Mouse (Mus musculus): ENCODE data around the gene Nkpd1. TPM values are rescaled to one million over a fixed set of nuclear protein-coding genes. Genes with fewer than 3 reads are reported as not detected.

Gene Nkpd1
- under 1 TPM in 1 of 2 experiments, not detected in 1; 0.38 TPM for total RNA-seq (2023)

GRCm38 (mm10) chr7:19517652-19518365 is at the start of gene Nkpd1:
TSS of gene Nkpd1 (plus strand) at chr7:19517838.

GRCm38 (mm10) chr7:19508150-19508923 is 9.3 kb upstream of the Nkpd1 start, which contains the start of the genes Bloc1s3 and Trappc6a:
TSS of gene Bloc1s3 (minus strand) at chr7:19508367.
TSS of gene Trappc6a (plus strand) at chr7:19508395.

GRCm38 (mm10) chr7:19562643-19563410 is 45.2 kb downstream of the Nkpd1 start, which contains the start of gene Ppp1r37:
TSS of gene Ppp1r37 (minus strand) at chr7:19563076.

Other genes with a start within 250 kb of the Nkpd1 start
- gene Vasp, start 246.0 kb upstream of the Nkpd1 start, total RNA-seq (2023) = 100 to 1,000 TPM; 335 to 340 TPM
- gene Ppm1n, start 237.8 kb upstream of the Nkpd1 start, total RNA-seq (2023) = 1 to 10 TPM in 1 of 2 experiments, under 1 TPM in 1; 0.44 to 1.2 TPM
- gene Rtn2, start 235.2 kb upstream of the Nkpd1 start, total RNA-seq (2023) = not detected
- 100 to 1,000 TPM in 1 of 2 experiments, 10 to 100 TPM in 1; 90.5 to 127 TPM for gene Fosb, start 207.8 kb upstream of the Nkpd1 start, total RNA-seq (2023)
- 10 to 100 TPM; 66.3 to 78.5 TPM for gene Ercc1, start 173.1 kb upstream of the Nkpd1 start, total RNA-seq (2023)
- gene Cd3eap, start 158.4 kb upstream of the Nkpd1 start, total RNA-seq (2023) = 10 to 100 TPM; 13.1 to 14.6 TPM
- 1 to 10 TPM; 1.1 to 1.6 TPM for gene Ppp1r13l, start 158.1 kb upstream of the Nkpd1 start, total RNA-seq (2023)
- gene Ercc2, start 135.8 kb upstream of the Nkpd1 start, total RNA-seq (2023) = 10 to 100 TPM; 75.2 to 85.1 TPM
- gene Klc3, start 113.7 kb upstream of the Nkpd1 start, total RNA-seq (2023) = 1 to 10 TPM; 3.0 to 4.6 TPM
- gene Ckm, start 113.1 kb upstream of the Nkpd1 start, total RNA-seq (2023) = not detected
- 10 to 100 TPM; 25.0 to 29.2 TPM for gene Mark4, start 59.0 kb upstream of the Nkpd1 start, total RNA-seq (2023)
- not detected for gene Exoc3l2, start 54.5 kb upstream of the Nkpd1 start, total RNA-seq (2023)
- 1 to 10 TPM; 4.8 to 5.1 TPM for gene Bloc1s3, start 9.5 kb upstream of the Nkpd1 start, total RNA-seq (2023)
- 10 to 100 TPM; 19.2 to 22.3 TPM for gene Trappc6a, start 9.4 kb upstream of the Nkpd1 start, total RNA-seq (2023)
- 10 to 100 TPM; 54.3 to 60.4 TPM for gene Ppp1r37, start 45.2 kb downstream of the Nkpd1 start, total RNA-seq (2023)
- gene Zfp296, start 59.4 kb downstream of the Nkpd1 start, total RNA-seq (2023) = 1 to 10 TPM; 2.5 TPM
- gene Gemin7, start 59.8 kb downstream of the Nkpd1 start, total RNA-seq (2023) = 10 to 100 TPM; 50.9 to 57.8 TPM
- gene Clasrp, start 86.6 kb downstream of the Nkpd1 start, total RNA-seq (2023) = 10 to 100 TPM; 85.5 to 85.6 TPM
- gene Relb, start 111.6 kb downstream of the Nkpd1 start, total RNA-seq (2023) = 10 to 100 TPM; 50.3 to 55.7 TPM
- 10 to 100 TPM; 80.3 to 82.2 TPM for gene Clptm1, start 147.2 kb downstream of the Nkpd1 start, total RNA-seq (2023)
- not detected for gene Apoc2, start 160.1 kb downstream of the Nkpd1 start, total RNA-seq (2023)
- not detected for gene Gm44805, start 163.6 kb downstream of the Nkpd1 start, total RNA-seq (2023)
- gene Apoc4, start 163.6 kb downstream of the Nkpd1 start, total RNA-seq (2023) = not detected
- gene Apoc1, start 174.8 kb downstream of the Nkpd1 start, total RNA-seq (2023) = 1 to 10 TPM in 1 of 2 experiments, not detected in 1; 1.7 TPM
- 10 to 100 TPM; 28.3 to 31.4 TPM for gene Apoe, start 181.3 kb downstream of the Nkpd1 start, total RNA-seq (2023)
- 10 to 100 TPM; 55.3 to 66.2 TPM for gene Tomm40, start 197.6 kb downstream of the Nkpd1 start, total RNA-seq (2023)
- under 1 TPM in 1 of 2 experiments, not detected in 1; 0.38 TPM for gene Nectin2, start 232.6 kb downstream of the Nkpd1 start, total RNA-seq (2023)

Data from T-cell, adult 66 days (primary cell).